Mouse (Mus musculus) lung, adult 2 months (tissue): ENCODE data around the gene Gne. TPM values are rescaled to one million over a fixed set of nuclear protein-coding genes. Genes with fewer than 3 reads are reported as not detected.
A peak's percentile ranks its signal among the peaks of the same experiment; 100 is the strongest.

Source experiments
- DNase-seq: peaks from one replicate; pipeline ENCODE4 v3.0.0; 2022
- H3K4me1 ChIP-seq: fragments of 200-500 bp; 2 replicates; pipeline ENCODE4 v1.6.1; 2011; ENCODE audit warnings: low read length; ENCODE audit not compliant: control insufficient read depth, insufficient read depth
- H3K4me3 ChIP-seq: fragments of 200-500 bp; replicated peaks from 2 replicates; pipeline ENCODE3; 2011; ENCODE audit warnings: low read depth, mild to moderate bottlenecking, control low read depth, low read length; ENCODE audit errors: extremely low read depth
- CTCF ChIP-seq: fragments of 200-500 bp; IDR thresholded peaks from 2 replicates; pipeline ENCODE4 v1.5.1; 2011; ENCODE audit warnings: mild to moderate bottlenecking, low read length, control low read depth; ENCODE audit not compliant: insufficient read depth
- POLR2A ChIP-seq: fragments of 200-500 bp; IDR thresholded peaks from 2 replicates; pipeline ENCODE4 v1.6.1; 2011; ENCODE audit warnings: low read depth, mild to moderate bottlenecking, control low read depth, low read length, borderline replicate concordance; ENCODE audit errors: extremely low read depth
- WGBS: fragments of 180-500 bp; shearing (Covaris S2); methylation state at CpG from one replicate; pipeline ENCODE4 v1.1.7; 2018; 5-methylcytosine and 5-hydroxymethylcytosine counted together
- polyA plus RNA-seq: library from polyadenylated mRNA; depleted of rRNA; stranded (reverse); fragments of >200 nt; gene quantifications from 2 replicates; pipeline ENCODE4 v1.2.3, GENCODE M21; 2012; rRNA removed

Gne gene
- 23.9 and 31.4 TPM in 2 replicates for polyA plus RNA-seq

- WGBS = 4% methylated on average over 11 of the region's 11 CpGs
- Histone ChIP-seq H3K4me3 (peak within 1 kb of the TSS; percentile 45), H3K4me1 (peaks cover 8% of the 10 kb centered on the region)
- TF ChIP-seq POLR2A = peak; percentile 51; the same call in 1 of the 2 replicates
- TF ChIP-seq CTCF = no peak
- DNase-seq = no peak
Observed at GRCm38 (mm10) chr4:44083945-44084344, at the start of gene Gne. TSS of gene Gne (minus strand) at chr4:44084177.

GRCm38 (mm10) chr4:44126805-44127204, 42.8 kb upstream of the Gne start:
- no peak for TF ChIP-seq POLR2A
- no peak for TF ChIP-seq CTCF
- Histone ChIP-seq H3K4me1 (no peaks in the 10 kb centered on the region), H3K4me3 (no peak overlapping the region)
- DNase-seq = no peak
- 81% methylated on average over 12 of the region's 12 CpGs for WGBS

GRCm38 (mm10) chr4:44119410-44120201, 35.6 kb upstream of the Gne start:
- 45% methylated on average over 9 of the region's 9 CpGs for WGBS
- Histone ChIP-seq H3K4me1 (no peaks in the 10 kb centered on the region), H3K4me3 (no peak overlapping the region)
- no peak for TF ChIP-seq POLR2A
- TF ChIP-seq CTCF = 0 out of 2 replicates have a peak, but pooled peaks have one; percentile 15
- no peak for DNase-seq

- WGBS = 84% methylated on average over 13 of the region's 13 CpGs
- no peak overlapping the region for H3K4me3 ChIP-seq
- no peak for DNase-seq
Observed at GRCm38 (mm10) chr4:44115046-44115445, 31.1 kb upstream of the Gne start.

GRCm38 (mm10) chr4:44113393-44114138, 29.6 kb upstream of the Gne start:
- Histone ChIP-seq H3K4me1 (peaks cover 11% of the 10 kb centered on the region), H3K4me3 (no peak overlapping the region)
- no peak for DNase-seq
- WGBS = 27% methylated on average over 16 of the region's 16 CpGs
- TF ChIP-seq POLR2A (no peak), CTCF (no peak)

More at GRCm38 (mm10) chr4:44115046-44115445, 31.1 kb upstream of the Gne start:
- peaks cover 11% of the 10 kb centered on the region for H3K4me1 ChIP-seq
- TF ChIP-seq CTCF (no peak), POLR2A (no peak)

GRCm38 (mm10) chr4:44112741-44113140, 28.8 kb upstream of the Gne start:
- DNase-seq = no peak
- no peak overlapping the region for H3K4me3 ChIP-seq
- WGBS = 14% methylated on average over 4 of the region's 4 CpGs
- TF ChIP-seq POLR2A (no peak), CTCF (peak; percentile 12; the same call in 1 of the 2 replicates)
- H3K4me1 ChIP-seq = peaks cover 11% of the 10 kb centered on the region

GRCm38 (mm10) chr4:44110771-44111170, 26.8 kb upstream of the Gne start:
- TF ChIP-seq POLR2A (no peak), CTCF (no peak)
- WGBS = 81% methylated on average over 7 of the region's 7 CpGs

GRCm38 (mm10) chr4:44108297-44108696, 24.3 kb upstream of the Gne start:
- WGBS = 96% methylated on average over 6 of the region's 6 CpGs
- Histone ChIP-seq H3K4me1 (peaks cover 27% of the 10 kb centered on the region), H3K4me3 (no peak overlapping the region)
- no peak for DNase-seq
- TF ChIP-seq CTCF (no peak), POLR2A (no peak)

More at GRCm38 (mm10) chr4:44110771-44111170, 26.8 kb upstream of the Gne start:
- H3K4me3 ChIP-seq = no peak overlapping the region
- DNase-seq = no peak
- peaks cover 28% of the 10 kb centered on the region for H3K4me1 ChIP-seq

GRCm38 (mm10) chr4:44107339-44107738, 23.4 kb upstream of the Gne start:
- Histone ChIP-seq H3K4me3 (no peak overlapping the region), H3K4me1 (peaks cover 20% of the 10 kb centered on the region)
- WGBS = 12% methylated on average over 6 of the region's 6 CpGs
- TF ChIP-seq POLR2A (no peak), CTCF (no peak)
- peak; percentile 24 for DNase-seq
